9 mouse cellular contexts compared by ENCODE assay signal in the genomic region with DNA sequence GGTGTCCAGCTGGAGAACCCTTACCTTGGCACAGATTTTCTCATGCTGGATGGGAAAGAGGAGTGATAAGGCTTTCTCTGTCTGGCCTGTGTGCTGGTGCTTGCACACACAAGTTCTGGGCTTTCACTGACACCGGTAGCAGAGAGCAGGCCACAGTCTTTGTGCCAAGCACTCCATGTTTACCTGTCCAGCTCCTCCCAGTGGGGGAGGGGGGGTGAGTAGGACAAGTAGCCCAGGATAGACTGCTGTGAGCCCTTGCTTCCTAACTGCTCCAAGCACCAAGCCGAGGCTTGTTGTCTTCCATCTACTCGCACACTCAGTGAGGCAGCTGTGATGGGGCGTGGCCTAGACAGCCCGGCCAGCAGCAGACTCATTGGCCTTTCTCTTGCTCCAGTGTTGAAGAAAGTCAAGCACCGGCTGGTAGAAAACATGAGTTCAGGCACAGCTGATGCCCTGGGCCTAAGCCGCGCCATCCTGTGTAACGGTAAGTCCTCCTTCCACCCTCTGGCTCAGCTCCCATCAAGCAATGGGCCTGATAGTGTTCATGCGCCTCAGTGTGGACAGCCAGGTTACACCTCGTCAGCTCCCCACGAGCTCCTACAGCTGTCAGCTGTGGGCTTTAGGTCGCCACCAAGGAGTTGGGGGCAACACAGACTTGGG. TPM values are rescaled to one million over a fixed set of nuclear protein-coding genes. Genes with fewer than 3 reads are reported as not detected.
DNase-seq lines count a peak whose midpoint lies in the region; ATAC-seq and TF ChIP-seq lines count a peak whose summit lies in the region.
"Had no signal": no experiment of that assay in that cellular context is flagged by ENCODE, and none has a peak within 500 bp of the region (broad histone marks: within the 10 kb centered on the region; RNA-seq: fewer than 3 reads in every experiment).

No protein-coding gene starts in this region.

- H3K36me3 ChIP-seq in heart, adult 2 months (ENCODE audit: control insufficient read depth, insufficient read depth, low read length), result no peaks in the 10 kb centered on the region
- H3K36me3 ChIP-seq in heart, embryonic 15.5 days, result peaks cover 54% of the 10 kb centered on the region
- peaks cover 13% of the 10 kb centered on the region for H3K36me3 ChIP-seq in liver, embryonic 16.5 days (ENCODE audit: control insufficient read depth, insufficient read depth)

- H3K4me1 ChIP-seq in heart, adult 2 months (ENCODE audit: control insufficient read depth, insufficient read depth, low read length), result peaks cover 2% of the 10 kb centered on the region
- peaks cover 24% of the 10 kb centered on the region for H3K4me1 ChIP-seq in heart, embryonic 15.5 days (replicated peaks)
- no peaks in the 10 kb centered on the region; the same call in 1 of the 2 replicates for H3K4me1 ChIP-seq in liver, embryonic 16.5 days (ENCODE audit: control insufficient read depth, low read depth, low read length)

- no peak for TF ChIP-seq POLR2A in heart, adult 2 months (IDR thresholded peaks at IDR 0.05; ENCODE audit: insufficient read depth, low read depth, low read length)

- ATAC-seq in heart, embryonic 15.5 days (replicated peaks; ENCODE audit: insufficient number of reproducible peaks, insufficient read depth, low FRiP score, low read depth), result no peak
- ATAC-seq in liver, embryonic 16.5 days (ENCODE audit: low read depth), result peak; percentile 20; the same call in 1 of the 2 replicates
- no peak for ATAC-seq in activated CD4-positive, CD25-positive, alpha-beta regulatory T cell, adult 4 months
- ATAC-seq in megakaryocyte, adult 5-6 weeks (ENCODE audit: poor library complexity, severe bottlenecking), result no peak

- H3K4me2 ChIP-seq in heart, embryonic 15.5 days, result no peak overlapping the region
- H3K4me2 ChIP-seq in liver, embryonic 16.5 days (ENCODE audit: low read depth, low read length), result no peak overlapping the region

- H3K27me3 ChIP-seq in heart, adult 2 months (ENCODE audit: control insufficient read depth, insufficient read depth, low read length), result no peaks in the 10 kb centered on the region
- H3K27me3 ChIP-seq in heart, embryonic 15.5 days, result no peaks in the 10 kb centered on the region
- H3K27me3 ChIP-seq in liver, embryonic 16.5 days (ENCODE audit: control insufficient read depth, insufficient read depth, low read depth, low read length), result no peaks in the 10 kb centered on the region

- TF ChIP-seq EP300 in heart, adult 2 months (IDR thresholded peaks at IDR 0.05; ENCODE audit: insufficient read depth, low read depth, low read length), result no peak

- peak in 1 of 2 experiments; percentile 27 for DNase-seq in heart, adult 2 months
- no peak for DNase-seq in heart, adult 18-20 months
- peak; percentile 11 for DNase-seq in NIH3T3 (ENCODE audit: low read depth)
- no peak for DNase-seq in c-Kit-positive CD71-positive TER-119-positive erythroid progenitor cells, embryonic 14.5 days (ENCODE audit: low spot score)

- no peaks in the 10 kb centered on the region for H3K9me3 ChIP-seq in heart, embryonic 15.5 days (replicated peaks)
- H3K9me3 ChIP-seq in liver, embryonic 16.5 days (replicated peaks; ENCODE audit: control insufficient read depth, low read length), result no peaks in the 10 kb centered on the region

- intact Hi-C loops in heart, adult 2 months (cut with DNase I), result loop anchor here (1.0 to 10.0 kb wide), 4 partner anchors 85 to 362 kb away; a partner anchor contains a TSS

- no peak for TF ChIP-seq CTCF in heart, adult 2 months (IDR thresholded peaks at IDR 0.05)

- no peaks in the 10 kb centered on the region for H3K79me2 ChIP-seq in heart, adult 2 months (replicated peaks; ENCODE audit: control insufficient read depth, insufficient read depth, low read length)

- WGBS in heart, adult 2 months, result 49% methylated on average over 13 of the region's 13 CpGs
- 53% methylated on average over 13 of the region's 13 CpGs for WGBS in heart, embryonic 15.5 days
- 67% methylated on average over 13 of the region's 13 CpGs for WGBS in liver, embryonic 16.5 days (ENCODE audit: insufficient replicate concordance)

- no peak overlapping the region for H3K4me3 ChIP-seq in heart, adult 2 months
- H3K4me3 ChIP-seq in heart, embryonic 15.5 days, result no peak overlapping the region
- H3K4me3 ChIP-seq in liver, embryonic 16.5 days (ENCODE audit: low read depth, low read length), result no peak overlapping the region

- H3K27ac ChIP-seq in heart, adult 2 months, result peak overlapping the region; percentile 81
- H3K27ac ChIP-seq in heart, embryonic 15.5 days, result peak overlapping the region; percentile 86
- no peak overlapping the region for H3K27ac ChIP-seq in liver, embryonic 16.5 days (ENCODE audit: low read length)

- no peak overlapping the region for H3K9ac ChIP-seq in heart, adult 2 months (ENCODE audit: low read depth, low read length)
- no peak overlapping the region; the same call in 1 of the 2 replicates for H3K9ac ChIP-seq in heart, embryonic 15.5 days
- no peak overlapping the region for H3K9ac ChIP-seq in liver, embryonic 16.5 days (ENCODE audit: low read depth, low read length)

RNA-seq across cellular contexts. Expression of a gene that starts 11.9 kb away (rescaled TPM):
- under 1 TPM; 0.16 to 0.39 TPM for total RNA-seq in heart, adult 2 months (2021)
- 0.12 and 0.57 TPM in 2 replicates for polyA plus RNA-seq in heart, adult 2 months (2012; rRNA removed)
- total RNA-seq in heart, adult 18-20 months (2021), result under 1 TPM; 0.50 to 0.64 TPM
- polyA plus RNA-seq in heart, embryonic 15.5 days (2015; fragmentation: Nextera tagmentation; extraction: Ambion mirVana), result 0.60 TPM in 2 replicates
- polyA plus RNA-seq in liver, embryonic 16.5 days (2015; fragmentation: Nextera tagmentation; extraction: Ambion mirVana), result not detected in 2 replicates
- polyA plus RNA-seq in activated CD4-positive, CD25-positive, alpha-beta regulatory T cell, adult 4 months (2017; shearing (Covaris generic)), result not detected
- total RNA-seq in megakaryocyte, adult 5-6 weeks (2015), result not detected in 2 replicates
- not detected in 2 replicates for total RNA-seq in megakaryocyte, adult 5-6 weeks (2017)
- total RNA-seq: adrenal gland, postnatal 14 days had no signal

RNA-seq across cellular contexts. Expression of a gene that starts 13.5 kb away (rescaled TPM):
- total RNA-seq in heart, adult 2 months (2021), result 1 to 10 TPM in 1 of 2 experiments, under 1 TPM in 1; 0.61 to 1.4 TPM
- 0.39 and 0.59 TPM in 2 replicates for polyA plus RNA-seq in heart, adult 2 months (2012; rRNA removed)
- total RNA-seq in heart, adult 18-20 months (2021), result 1 to 10 TPM; 1.2 to 1.3 TPM
- 0.61 and 0.73 TPM in 2 replicates for polyA plus RNA-seq in heart, embryonic 15.5 days (2015; fragmentation: Nextera tagmentation; extraction: Ambion mirVana)
- polyA plus RNA-seq in liver, embryonic 16.5 days (2015; fragmentation: Nextera tagmentation; extraction: Ambion mirVana), result 0.04 and 0.07 TPM in 2 replicates
- polyA plus RNA-seq in activated CD4-positive, CD25-positive, alpha-beta regulatory T cell, adult 4 months (2017; shearing (Covaris generic)), result under 1 TPM; 0.16 to 0.34 TPM
- total RNA-seq in megakaryocyte, adult 5-6 weeks (2015), result 0.16 and 0.20 TPM in 2 replicates
- not detected in 2 replicates for total RNA-seq in megakaryocyte, adult 5-6 weeks (2017)

RNA-seq across cellular contexts. Expression of a gene that starts 13.7 kb away (rescaled TPM):
- total RNA-seq in heart, adult 2 months (2021), result 10 to 100 TPM; 21.3 to 24.0 TPM
- 27.7 and 35.5 TPM in 2 replicates for polyA plus RNA-seq in heart, adult 2 months (2012; rRNA removed)
- 10 to 100 TPM; 22.4 to 22.8 TPM for total RNA-seq in heart, adult 18-20 months (2021)
- polyA plus RNA-seq in heart, embryonic 15.5 days (2015; fragmentation: Nextera tagmentation; extraction: Ambion mirVana), result 29.5 and 39.9 TPM in 2 replicates
- 13.1 and 13.3 TPM in 2 replicates for polyA plus RNA-seq in liver, embryonic 16.5 days (2015; fragmentation: Nextera tagmentation; extraction: Ambion mirVana)
- polyA plus RNA-seq in activated CD4-positive, CD25-positive, alpha-beta regulatory T cell, adult 4 months (2017; shearing (Covaris generic)), result 1 to 10 TPM; 7.2 to 9.7 TPM
- total RNA-seq in megakaryocyte, adult 5-6 weeks (2015), result 2.8 and 3.0 TPM in 2 replicates
- total RNA-seq in megakaryocyte, adult 5-6 weeks (2017), result 4.5 and 5.1 TPM in 2 replicates

RNA-seq across cellular contexts. Expression of a gene that starts 42.6 kb away (rescaled TPM):
- under 1 TPM; 0.78 to 0.84 TPM for total RNA-seq in heart, adult 2 months (2021)
- polyA plus RNA-seq in heart, adult 2 months (2012; rRNA removed), result 0.70 and 2.9 TPM in 2 replicates
- total RNA-seq in heart, adult 18-20 months (2021), result under 1 TPM; 0.13 to 0.25 TPM
- polyA plus RNA-seq in heart, embryonic 15.5 days (2015; fragmentation: Nextera tagmentation; extraction: Ambion mirVana), result 9.8 and 9.9 TPM in 2 replicates
- polyA plus RNA-seq in liver, embryonic 16.5 days (2015; fragmentation: Nextera tagmentation; extraction: Ambion mirVana), result 1.7 and 2.6 TPM in 2 replicates
- polyA plus RNA-seq in activated CD4-positive, CD25-positive, alpha-beta regulatory T cell, adult 4 months (2017; shearing (Covaris generic)), result under 1 TPM in 1 of 2 experiments, not detected in 1; 0.66 TPM
- not detected in 2 replicates for total RNA-seq in megakaryocyte, adult 5-6 weeks (2015)
- not detected in 2 replicates for total RNA-seq in megakaryocyte, adult 5-6 weeks (2017)
